Mouse (Mus musculus): ENCODE measurements around the gene Wdr19.
A peak's percentile ranks its signal among the peaks of the same experiment; 100 is the strongest.
"Not testable (repeated sequence)": the region's sequence is repeated elsewhere in the genome, so short reads cannot be mapped to it uniquely, and the experiment has no call there.

Wdr19 gene

GRCm38 (mm10) chr5:65182268-65182667, 17.2 kb upstream of the Wdr19 start:
- no peak for ATAC-seq (ENCODE audit: insufficient number of reproducible peaks, low FRiP score, low TSS enrichment)

DNA sequence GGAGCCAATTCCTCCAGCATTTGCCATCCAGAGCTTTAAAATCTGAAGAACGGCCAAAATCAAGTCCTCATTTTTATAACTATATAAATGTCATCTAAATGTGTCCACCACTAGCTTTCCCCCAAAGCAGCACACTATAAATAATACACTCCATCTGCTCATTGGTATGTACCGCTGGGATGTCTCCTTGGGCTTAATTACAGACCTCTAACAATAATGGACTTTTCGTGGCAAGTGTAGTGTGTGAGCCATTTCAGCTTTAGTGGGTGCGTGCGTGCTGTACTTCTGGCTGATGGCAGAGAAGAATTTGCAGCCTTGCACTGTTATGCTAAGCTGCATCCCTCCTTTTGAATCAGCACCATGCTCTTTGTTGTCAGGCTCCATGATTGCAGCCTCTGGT, 7.9 kb upstream of the Wdr19 start:
- ATAC-seq (ENCODE audit: insufficient number of reproducible peaks, low FRiP score, low TSS enrichment): peak; percentile 63

DNA sequence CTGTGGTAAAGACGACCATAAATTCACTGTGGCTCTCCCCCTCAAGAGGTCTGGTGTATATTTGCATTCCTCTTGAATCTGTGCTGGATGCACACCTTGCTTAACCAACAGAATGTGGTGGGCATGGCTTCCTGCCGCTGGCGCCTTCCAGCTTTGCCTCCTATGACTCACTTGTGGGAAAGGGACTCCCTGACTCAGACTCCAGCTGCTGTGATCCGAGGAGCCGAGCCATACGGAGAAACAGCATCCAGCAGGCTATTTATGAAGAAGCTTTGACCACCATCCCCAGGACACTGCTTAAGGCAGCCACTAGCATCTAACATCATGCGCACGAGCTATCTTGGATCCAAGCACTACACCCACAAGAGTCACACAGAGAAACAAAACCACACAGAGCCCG, 5.1 kb upstream of the Wdr19 start:
- no peak for ATAC-seq (ENCODE audit: insufficient number of reproducible peaks, low FRiP score, low TSS enrichment)

DNA sequence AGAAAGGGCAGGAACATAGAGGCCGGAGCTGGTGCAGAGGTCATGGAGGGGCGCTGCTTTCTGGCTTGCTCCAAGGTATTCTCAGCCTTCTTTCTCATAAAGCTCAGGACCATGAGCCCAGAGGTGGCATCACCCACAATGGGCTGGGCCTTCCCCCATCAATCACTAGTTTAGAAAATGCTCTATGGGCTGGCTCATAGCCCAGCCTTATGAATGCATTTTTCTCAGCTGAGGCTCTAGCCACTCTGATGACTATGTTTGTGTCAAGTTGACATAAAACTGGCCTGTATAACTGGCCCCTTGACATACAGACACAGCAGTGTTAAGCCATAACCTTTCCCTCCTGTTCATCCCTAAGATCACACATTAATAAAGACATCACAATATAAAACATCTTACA, 5.2 kb downstream of the Wdr19 start:
- no peak for ATAC-seq (ENCODE audit: insufficient number of reproducible peaks, low FRiP score, low TSS enrichment)

- ATAC-seq (ENCODE audit: insufficient number of reproducible peaks, low FRiP score, low TSS enrichment): peak; percentile 86
Measured at GRCm38 (mm10) chr5:65213321-65213720, 13.8 kb downstream of the Wdr19 start.

GRCm38 (mm10) chr5:65217305-65218269, 18.1 kb downstream of the Wdr19 start:
- no peak for ATAC-seq (ENCODE audit: insufficient number of reproducible peaks, low FRiP score, low TSS enrichment)

DNA sequence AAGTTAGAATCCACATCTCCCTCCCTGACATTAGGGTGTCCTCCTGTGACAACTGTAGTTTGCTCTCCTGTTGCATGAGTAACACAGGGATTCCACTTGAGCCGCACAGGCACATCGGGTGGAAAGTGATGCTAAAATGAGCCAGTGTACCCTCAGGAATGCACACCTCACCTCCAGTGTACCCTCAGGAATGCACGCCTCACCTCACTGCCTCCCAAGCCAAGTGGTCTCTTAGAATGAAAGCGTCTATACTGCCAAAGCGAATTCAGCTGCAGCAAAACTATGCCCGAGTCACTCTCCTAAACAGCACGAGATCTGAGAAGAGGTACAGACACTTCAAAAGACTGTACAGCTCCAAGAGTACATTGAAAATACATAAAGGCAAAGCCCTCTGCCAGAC, 21.5 kb downstream of the Wdr19 start:
- ATAC-seq (ENCODE audit: insufficient number of reproducible peaks, low FRiP score, low TSS enrichment): no peak

- ATAC-seq (ENCODE audit: insufficient number of reproducible peaks, low FRiP score, low TSS enrichment): no peak
Measured at GRCm38 (mm10) chr5:65224056-65224455, 24.6 kb downstream of the Wdr19 start.

DNA sequence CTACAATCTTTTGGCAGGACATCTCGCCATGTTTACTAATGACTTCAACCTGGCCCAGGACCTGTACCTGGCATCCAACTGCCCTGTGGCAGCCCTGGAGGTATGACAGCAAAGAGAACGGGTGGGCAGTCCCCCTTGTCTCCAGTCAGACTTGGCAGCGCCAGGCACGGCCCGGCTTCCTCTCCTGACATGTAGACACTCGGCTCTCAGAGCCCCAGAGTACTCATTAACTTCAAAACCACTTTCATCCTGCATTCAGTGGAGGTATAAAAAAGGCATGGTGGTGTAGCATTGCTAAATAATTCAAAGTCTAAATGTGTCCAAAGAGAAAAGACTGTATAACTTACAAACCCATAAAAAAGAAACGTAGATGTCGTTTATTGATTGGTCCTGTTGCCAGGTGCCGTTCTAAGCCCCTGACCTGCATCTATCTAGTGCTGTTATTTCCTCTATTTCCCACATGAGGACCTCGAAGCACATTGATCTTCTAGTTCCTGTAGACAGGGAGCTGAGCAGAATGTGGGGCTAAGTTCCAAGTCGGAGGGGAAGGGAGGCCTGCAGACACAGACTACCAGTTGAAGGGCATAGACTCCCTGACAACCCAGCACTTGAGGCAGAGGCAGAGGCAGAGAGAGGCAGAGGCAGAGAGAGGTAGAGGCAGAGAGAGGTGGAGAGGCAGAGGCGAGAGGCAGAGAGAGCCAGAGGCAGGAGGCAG, 31.9 kb downstream of the Wdr19 start:
- ATAC-seq (ENCODE audit: insufficient number of reproducible peaks, low FRiP score, low TSS enrichment): no peak

GRCm38 (mm10) chr5:65242740-65243139, 43.2 kb downstream of the Wdr19 start:
- ATAC-seq (ENCODE audit: insufficient number of reproducible peaks, low FRiP score, low TSS enrichment): no peak

DNA sequence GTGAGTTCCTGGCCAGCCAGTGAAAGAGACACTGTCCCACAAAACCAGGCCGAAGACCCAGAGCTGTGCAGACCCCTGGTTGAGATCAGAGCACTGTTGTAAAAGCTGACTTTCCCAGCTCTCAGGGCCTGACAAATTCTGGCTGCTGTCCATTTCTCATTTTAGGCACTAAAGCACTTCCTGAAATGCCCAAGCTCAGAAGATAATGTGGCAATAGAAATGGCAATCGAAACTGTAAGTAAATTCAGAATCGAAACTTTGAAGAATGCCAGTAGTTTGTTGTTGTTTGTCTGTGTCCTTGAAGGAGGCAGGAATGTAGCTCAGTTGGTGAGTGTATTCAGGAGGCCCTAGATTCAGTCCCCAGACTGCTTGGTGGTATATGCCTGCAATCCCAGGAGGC, 47.8 kb downstream of the Wdr19 start:
- no peak for ATAC-seq (ENCODE audit: insufficient number of reproducible peaks, low FRiP score, low TSS enrichment)

DNA sequence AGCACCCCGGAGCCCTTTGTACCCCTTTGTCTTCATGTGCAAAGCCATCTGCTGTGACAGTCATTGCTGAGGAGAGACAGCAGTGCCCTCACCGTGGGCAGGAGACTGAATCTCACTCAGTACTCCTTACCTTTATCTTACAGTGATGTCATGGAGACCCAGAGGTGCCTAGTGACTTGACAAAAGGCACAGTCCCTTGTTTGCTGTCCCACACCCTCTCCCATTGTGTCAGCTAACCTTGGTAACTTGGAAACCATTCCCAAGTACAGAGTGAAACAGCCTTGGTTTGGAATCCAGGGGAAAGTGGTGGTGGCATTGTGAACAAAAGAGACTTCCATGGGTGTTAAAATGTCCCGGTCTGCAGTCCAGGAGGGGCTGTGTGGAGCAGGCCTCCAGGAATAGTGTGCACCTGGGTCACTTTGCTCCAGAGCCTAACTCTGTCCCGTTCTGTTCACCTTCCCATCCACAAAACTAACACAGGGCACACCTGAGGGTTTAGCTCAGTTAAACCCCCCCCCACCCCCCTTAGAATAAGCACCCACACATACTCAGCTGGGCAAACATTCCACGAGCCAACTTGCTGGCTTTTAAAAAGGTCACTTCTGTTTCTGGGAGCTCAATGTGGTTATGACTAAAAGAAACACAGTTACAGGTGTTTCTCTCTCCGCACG, 50.8 kb downstream of the Wdr19 start:
- no peak for ATAC-seq (ENCODE audit: insufficient number of reproducible peaks, low FRiP score, low TSS enrichment)

GRCm38 (mm10) chr5:65257910-65258505, 58.5 kb downstream of the Wdr19 start:
- ATAC-seq (ENCODE audit: insufficient number of reproducible peaks, low FRiP score, low TSS enrichment): no peak

- ATAC-seq (ENCODE audit: insufficient number of reproducible peaks, low FRiP score, low TSS enrichment): no peak
Measured at GRCm38 (mm10) chr5:65273966-65274365, 74.5 kb downstream of the Wdr19 start.

GRCm38 (mm10) chr5:65279133-65279651, 79.7 kb downstream of the Wdr19 start:
- ATAC-seq (ENCODE audit: insufficient number of reproducible peaks, low FRiP score, low TSS enrichment): no peak

- no peak for ATAC-seq (ENCODE audit: insufficient number of reproducible peaks, low FRiP score, low TSS enrichment)
Measured at GRCm38 (mm10) chr5:65281216-65281615, 81.7 kb downstream of the Wdr19 start.

DNA sequence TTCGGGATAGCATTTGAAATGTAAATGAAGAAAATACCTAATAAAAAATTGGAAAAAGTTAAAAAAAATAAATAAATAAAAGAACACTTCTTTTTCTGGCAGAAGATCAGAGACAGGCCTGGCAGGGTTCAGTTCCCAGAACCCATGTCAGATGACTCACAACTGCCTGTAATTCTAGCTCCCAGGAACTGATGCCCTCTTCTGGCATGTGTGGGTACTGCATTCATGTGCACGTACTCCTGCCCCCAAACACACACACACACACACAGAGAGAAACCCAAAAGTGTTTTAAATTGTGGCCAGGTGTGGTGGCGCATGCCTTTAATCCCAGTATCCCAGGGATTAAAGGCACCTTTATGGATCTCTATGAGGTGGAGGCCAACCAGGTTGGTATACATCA, 84.7 kb downstream of the Wdr19 start:
- ATAC-seq (ENCODE audit: insufficient number of reproducible peaks, low FRiP score, low TSS enrichment): no peak

- peak; percentile 83 for ATAC-seq (ENCODE audit: insufficient number of reproducible peaks, low FRiP score, low TSS enrichment)
Measured at GRCm38 (mm10) chr5:65287751-65288701, 88.5 kb downstream of the Wdr19 start.

DNA sequence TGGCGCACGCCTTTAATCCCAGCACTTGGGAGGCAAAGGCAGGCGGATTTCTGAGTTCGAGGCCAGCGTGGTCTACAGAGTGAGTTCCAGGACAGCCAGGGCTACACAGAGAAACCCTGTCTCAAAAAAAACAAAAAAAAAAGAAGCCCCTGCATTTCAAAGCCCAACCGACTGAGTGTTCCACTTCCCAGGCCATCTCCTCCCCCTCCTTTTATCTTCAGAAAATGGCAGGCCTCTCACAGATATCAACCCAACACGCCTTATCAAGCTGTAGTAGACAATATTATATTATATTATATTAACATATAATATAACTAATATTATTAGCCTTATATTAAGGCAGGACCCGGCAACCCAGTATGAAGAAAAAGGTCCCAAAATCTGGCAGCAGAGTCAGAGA, 89.5 kb downstream of the Wdr19 start:
- ATAC-seq (ENCODE audit: insufficient number of reproducible peaks, low FRiP score, low TSS enrichment): not testable (repeated sequence)
